Mouse (Mus musculus) brain, embryonic 18.5 days (tissue): ENCODE measurements at regions not wholly inside any gene's neighbourhood (a gene's known extent, or its start where the extent isn't known, plus 50 kb on each side); places are given as distances from the start of the nearest gene placed in this dataset.
A peak's percentile ranks its signal among the peaks of the same experiment; 100 is the strongest.

ENCODE experiments used
- DNase-seq: peaks from one replicate; pipeline ENCODE4 v3.0.0-alpha.2; 2012; ENCODE audit warnings: low read depth, low spot score

DNA sequence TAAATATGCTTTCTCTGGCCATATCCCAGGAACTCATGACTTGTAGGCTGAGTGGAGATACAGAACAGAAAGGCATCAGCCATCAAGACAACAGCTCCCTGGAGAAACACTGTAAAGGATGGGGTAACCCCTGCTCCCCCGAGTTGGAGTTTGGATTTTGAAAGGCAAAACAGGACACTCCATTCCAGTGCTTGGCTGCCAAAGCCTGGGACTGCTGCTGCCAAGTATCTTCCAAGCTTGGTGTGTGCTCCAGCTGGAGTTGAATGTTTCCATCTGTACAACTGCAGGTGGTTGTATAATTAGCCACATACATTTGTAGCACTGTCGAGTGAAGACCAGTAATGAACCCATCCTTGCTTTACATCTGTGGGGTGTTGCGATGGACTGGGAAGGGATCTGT, 62.1 kb downstream of the 4933412E24Rik start:
- no peak for DNase-seq

DNA sequence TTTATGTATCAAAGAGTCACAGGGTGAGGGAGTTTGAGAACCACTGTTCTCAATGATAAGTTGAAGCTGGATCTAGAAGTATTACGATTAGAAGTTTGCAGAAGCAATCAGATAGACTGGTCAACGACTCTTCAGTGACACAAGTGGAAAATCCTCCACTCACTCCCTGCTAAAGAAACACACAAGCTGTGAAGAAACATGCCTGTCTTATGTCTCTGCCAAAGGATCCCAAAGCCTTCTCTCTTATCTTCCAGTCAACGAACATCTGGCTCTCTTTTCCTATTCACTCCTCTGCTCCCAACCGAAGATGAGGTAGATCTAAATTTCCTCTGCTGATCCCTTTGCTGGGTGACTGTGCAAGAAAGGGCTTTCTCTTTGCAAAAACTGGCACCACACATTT, 62.6 kb downstream of the 4933412E24Rik start:
- DNase-seq: no peak

GRCm38 (mm10) chr15:59950617-59951216, 65.7 kb downstream of the 4933412E24Rik start:
- no peak for DNase-seq

GRCm38 (mm10) chr15:59945208-59945607, 71.2 kb downstream of the 4933412E24Rik start:
- no peak for DNase-seq

DNA sequence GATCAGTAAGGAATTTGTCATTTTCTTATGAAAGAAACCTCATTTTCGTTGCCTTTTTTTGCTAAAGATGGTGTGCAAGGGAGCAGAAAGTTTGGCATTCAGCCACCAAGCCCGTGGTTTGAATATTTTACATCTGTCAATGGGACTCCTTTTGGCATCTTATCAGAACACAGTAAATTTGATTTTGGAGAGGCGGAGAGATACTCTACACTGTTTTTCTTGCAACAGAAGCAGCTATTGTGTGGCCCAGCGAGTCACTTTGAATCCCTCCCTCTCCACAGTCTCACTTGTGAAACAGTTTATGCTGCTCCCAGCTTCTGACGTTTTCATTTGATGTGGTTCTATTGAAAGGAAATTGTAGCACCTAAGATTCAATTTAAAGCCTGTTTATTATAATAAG, 79.9 kb downstream of the 4933412E24Rik start:
- no peak for DNase-seq

DNA sequence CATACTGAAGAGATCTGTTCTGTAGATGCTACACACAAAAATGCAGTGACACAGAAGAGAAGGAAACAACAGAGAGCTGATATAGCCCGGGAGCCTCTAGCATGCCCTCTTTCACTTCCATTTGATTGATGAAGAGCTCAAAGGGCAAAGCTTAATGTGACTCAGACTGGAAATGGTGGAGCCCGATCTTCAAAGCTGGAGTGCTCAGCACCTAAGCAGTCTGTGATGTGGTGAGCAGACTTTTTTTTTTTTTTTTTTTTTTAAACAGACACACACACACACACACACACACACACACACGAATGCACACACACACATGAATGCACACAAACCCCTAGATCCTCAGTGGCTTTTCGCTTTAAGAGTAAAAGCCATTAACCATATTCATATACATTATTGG, 102.6 kb downstream of the 4933412E24Rik start:
- DNase-seq: no peak

DNA sequence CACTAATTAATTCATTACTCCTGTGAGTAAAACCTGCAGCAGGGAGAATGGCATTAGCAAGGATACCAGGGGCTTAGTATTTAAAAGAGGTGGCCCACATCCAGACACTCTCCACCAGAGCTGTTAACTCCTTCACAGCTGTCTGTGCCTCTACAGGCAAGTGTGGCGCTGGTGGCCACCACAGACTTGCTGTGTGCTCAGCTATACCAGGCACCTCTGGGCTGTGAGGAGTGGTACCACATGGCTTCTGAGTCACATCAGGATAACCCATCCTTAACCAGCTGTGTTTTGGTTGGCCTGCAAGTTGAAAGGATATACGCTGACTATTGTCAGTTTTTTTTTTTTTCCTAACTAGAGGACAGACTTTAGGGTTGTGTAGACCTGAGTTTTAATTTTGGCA, 108.1 kb downstream of the 4933412E24Rik start:
- DNase-seq: no peak

GRCm38 (mm10) chr15:59905832-59906797, 110.3 kb downstream of the 4933412E24Rik start:
- no peak for DNase-seq

DNA sequence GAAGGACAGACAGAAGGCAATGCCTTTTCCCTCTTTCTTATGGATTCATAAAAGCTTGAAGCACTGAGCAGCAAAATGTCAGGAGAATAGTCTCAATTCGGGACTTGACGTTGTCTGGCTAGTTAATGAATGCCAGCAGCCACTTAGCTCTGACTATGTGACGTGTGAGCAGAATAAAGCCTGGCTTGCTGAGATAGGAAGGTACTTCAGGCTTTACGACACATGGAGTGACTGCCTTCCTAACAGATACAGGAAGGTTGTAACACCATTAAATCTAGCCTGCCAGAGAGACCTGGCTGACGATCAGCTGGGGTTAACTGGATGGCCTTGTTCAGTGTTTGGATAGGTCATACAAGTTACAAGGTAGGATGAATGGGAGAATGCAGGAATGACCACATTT, 111.7 kb downstream of the 4933412E24Rik start:
- DNase-seq: no peak

GRCm38 (mm10) chr15:59888996-59889395, 127.4 kb downstream of the 4933412E24Rik start:
- DNase-seq: no peak

DNA sequence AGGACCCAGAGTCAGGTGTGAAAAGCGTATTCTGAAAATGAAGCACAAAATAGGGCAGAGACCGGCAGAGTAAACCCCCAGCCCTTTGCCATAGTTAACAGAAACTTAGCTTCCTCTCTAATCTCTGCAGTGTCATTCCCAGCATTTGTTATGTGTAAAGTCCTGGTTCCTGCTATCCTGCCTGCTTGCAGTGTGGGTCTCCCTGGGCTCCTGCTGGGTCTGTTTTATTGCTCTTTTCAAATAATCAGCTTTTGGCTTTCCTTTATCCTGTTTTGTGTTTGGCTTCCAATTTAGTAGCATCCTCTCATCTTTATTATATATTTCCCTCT, 128.3 kb downstream of the 4933412E24Rik start:
- DNase-seq: no peak

DNA sequence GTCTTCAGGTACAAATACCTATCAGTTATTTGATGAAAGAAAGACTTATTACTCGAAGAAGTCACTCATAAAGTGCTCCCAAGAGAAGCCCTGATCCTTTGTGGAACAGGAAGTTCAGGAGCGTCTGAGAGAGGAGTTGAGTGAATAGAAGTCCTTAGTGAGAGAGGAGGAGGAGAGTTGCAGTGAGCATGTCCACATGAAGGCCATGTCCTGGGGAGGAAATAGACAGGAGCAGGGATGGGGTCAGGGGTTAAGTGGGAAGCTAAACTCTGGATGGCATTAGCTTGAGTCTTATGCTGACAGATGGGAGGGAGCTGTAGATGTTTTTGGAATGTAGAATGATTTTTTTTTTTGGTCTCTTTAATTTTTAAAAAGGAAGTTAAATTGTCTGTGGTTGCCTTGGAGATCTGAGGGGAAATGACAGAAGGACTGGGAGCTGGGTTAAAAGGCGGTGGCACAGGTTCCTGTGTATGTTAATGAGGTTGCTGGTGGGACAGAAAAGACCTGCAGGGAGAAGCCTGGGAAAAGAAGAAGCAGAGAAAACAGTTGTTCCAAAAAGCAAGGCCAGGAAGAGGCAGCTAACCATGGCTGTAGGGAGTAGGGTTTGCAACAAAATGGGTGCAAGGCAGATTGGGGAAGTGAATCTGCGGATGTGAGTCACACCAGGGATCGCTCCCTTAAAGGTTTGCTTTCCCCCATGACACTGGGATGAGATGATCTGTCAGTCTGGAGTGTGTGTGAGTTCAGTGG, 128.9 kb downstream of the 4933412E24Rik start:
- no peak for DNase-seq

- no peak for DNase-seq
Measured at GRCm38 (mm10) chr15:59886036-59886435, 130.4 kb downstream of the 4933412E24Rik start.

- DNase-seq: no peak
Measured at GRCm38 (mm10) chr15:59882444-59882843, 134.0 kb downstream of the 4933412E24Rik start.

- DNase-seq: no peak
Measured at GRCm38 (mm10) chr15:59880426-59880825, 136.0 kb downstream of the 4933412E24Rik start.

DNA sequence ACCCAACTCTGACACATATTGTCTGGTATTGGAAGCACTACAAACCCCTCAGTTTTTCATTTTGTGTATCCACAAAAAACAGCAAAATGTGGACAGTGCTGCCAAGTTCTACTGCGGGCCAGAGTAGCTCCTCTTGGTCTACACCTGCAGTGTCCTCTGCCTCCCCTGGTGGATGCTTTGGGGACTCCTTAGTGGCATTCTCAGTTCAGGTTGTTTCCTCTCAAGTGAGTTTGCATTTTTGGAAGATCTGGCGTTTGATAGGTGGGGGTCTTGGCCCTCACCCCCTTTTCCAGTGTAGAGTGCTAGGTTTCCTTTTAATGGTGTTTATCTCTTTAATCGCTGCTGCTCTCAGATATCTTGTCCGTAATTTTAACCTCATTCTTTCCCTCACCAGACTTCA, 137.1 kb downstream of the 4933412E24Rik start:
- no peak for DNase-seq

DNA sequence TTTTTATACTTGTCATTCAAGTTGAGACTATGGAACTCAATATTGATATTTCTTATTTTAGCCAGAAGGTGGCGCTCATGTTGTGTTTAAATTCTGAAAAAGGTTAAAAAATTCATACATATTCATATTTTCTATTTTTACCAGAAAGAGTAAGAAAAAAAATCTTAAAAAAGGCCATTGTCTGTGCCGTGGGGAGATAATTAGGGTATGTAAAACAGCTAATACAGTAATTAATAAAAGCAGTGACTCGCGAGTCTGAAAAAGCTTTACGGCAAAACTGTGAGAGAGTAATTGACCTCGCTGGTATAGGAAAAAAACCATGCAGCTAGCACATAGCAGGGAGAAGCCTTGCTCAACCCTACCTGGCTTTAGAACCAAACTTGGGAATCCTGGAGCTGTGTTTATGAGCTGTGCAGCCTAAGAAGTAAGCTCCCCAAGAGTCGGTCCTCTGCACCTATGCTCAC, 140.1 kb downstream of the 4933412E24Rik start:
- peak; percentile 49 for DNase-seq

GRCm38 (mm10) chr15:59866701-59867100, 149.7 kb downstream of the 4933412E24Rik start:
- no peak for DNase-seq

DNA sequence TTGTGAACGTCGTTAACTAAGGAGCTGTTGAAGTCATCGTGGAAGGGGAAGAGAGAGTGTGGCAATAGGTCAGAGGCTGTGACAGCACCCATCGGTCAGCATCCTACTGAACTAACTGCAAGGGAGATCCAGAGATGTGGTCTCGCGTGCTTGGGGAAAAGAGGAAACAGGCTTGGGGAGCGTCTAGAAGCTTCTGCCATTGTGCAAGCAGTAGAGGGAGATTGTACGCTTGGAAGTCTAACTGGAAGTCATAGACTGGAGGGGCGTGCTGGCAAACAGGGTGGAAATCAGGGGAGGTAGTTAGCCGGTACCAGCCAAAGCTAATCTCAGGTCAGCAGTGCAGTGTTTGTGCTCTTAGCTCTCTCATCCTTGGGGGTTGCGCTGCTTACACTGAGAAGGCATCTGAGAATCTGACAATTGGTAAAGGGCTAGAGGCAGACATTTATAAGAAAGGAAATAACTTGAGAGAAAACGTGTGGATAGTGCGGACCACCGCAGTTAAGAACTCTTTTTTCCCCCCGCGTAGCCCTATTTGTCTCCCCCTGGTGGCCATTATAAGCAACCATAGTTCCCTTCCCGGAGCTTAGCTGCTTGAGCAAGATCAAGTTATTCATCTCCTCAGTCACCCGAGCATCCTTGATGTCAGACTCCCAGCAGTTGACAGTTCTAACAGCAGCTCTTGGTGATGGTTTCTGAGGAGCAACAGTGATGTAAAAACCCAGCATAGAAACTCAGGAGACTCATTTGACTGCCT, 151.5 kb downstream of the 4933412E24Rik start:
- no peak for DNase-seq

- DNase-seq: no peak
Measured at GRCm38 (mm10) chr15:59852271-59853000, 164.0 kb downstream of the 4933412E24Rik start.
